Mouse (Mus musculus) left cerebral cortex, postnatal 14 days (tissue): ENCODE measurements around the gene Pate2. TPM values are rescaled to one million over a fixed set of nuclear protein-coding genes. Genes with fewer than 3 reads are reported as not detected.

Source experiments
- DNase-seq, 2 experiments: peaks; one replicate each; pipeline ENCODE4 v3.0.0; 2021 to 2022; ENCODE audit warnings: low spot score in 2 of 2, mixed read lengths in 1 of 2
- intact Hi-C: fragments of 180-260 bp; cut with DNase I; formaldehyde crosslinking; loops from one replicate; pipeline ENCODE4 v1.15.1; 2025
- total RNA-seq, 2 experiments: library from RNA; stranded (reverse); gene quantifications; 2 replicates each; pipeline ENCODE4 v1.2.3; 2021

Gene Pate2
- total RNA-seq, 2 experiments from 2014 or later: 0.59 to 0.64 TPM

- DNase-seq: no peak
- intact Hi-C loops: no loop called here
These were observed 78.0 kb downstream of the Pate2 start, which contains the start of gene Pate3 for GRCm38 (mm10) chr9:35648102-35648501. TSS of gene Pate3 (minus strand) at chr9:35648202.

- intact Hi-C loops: no loop called here
- DNase-seq: no peak
These were observed 103.5 kb downstream of the Pate2 start for GRCm38 (mm10) chr9:35673557-35673956.

- peak in 1 of 2 experiments; percentile 15 for DNase-seq
These were observed 116.9 kb downstream of the Pate2 start, which contains the start of gene Pate1 for GRCm38 (mm10) chr9:35687013-35687412. TSS of gene Pate1 (minus strand) at chr9:35687390.

GRCm38 (mm10) chr9:35691924-35692323 is 121.8 kb downstream of the Pate2 start:
- intact Hi-C loops: no loop called here
- DNase-seq: no peak

More at GRCm38 (mm10) chr9:35687013-35687412, 116.9 kb downstream of the Pate2 start, which contains the start of gene Pate1:
- intact Hi-C loops: no loop called here

GRCm38 (mm10) chr9:35707265-35707664 is 137.2 kb downstream of the Pate2 start:
- intact Hi-C loops: loop anchor here (5.0 kb wide), 1 partner anchor 115 kb away; no protein-coding TSS in a partner anchor
- DNase-seq: peak; percentile 2 to 4

Other genes starting within 250 kb of the Pate2 start
- gene Cdon, start 149.2 kb upstream of the Pate2 start, total RNA-seq: 1 to 10 TPM; 9.0 to 9.9 TPM
- gene Gm1113, start 52.0 kb upstream of the Pate2 start, total RNA-seq: not detected
- 10 to 100 TPM; 13.6 to 14.3 TPM for gene Ddx25, start 11.8 kb upstream of the Pate2 start, total RNA-seq
- 10 to 100 TPM; 10.6 to 11.1 TPM for gene Pus3, start 11.7 kb upstream of the Pate2 start, total RNA-seq
- 1 to 10 TPM; 7.3 to 8.8 TPM for gene Hyls1, start 114 bp downstream of the Pate2 start, total RNA-seq
- not detected for gene Pate4, start 41.7 kb downstream of the Pate2 start, total RNA-seq
- gene Pate3, start 77.9 kb downstream of the Pate2 start, total RNA-seq: not detected
- not detected for gene Pate1, start 117.1 kb downstream of the Pate2 start, total RNA-seq
- not detected for gene Gm17677, start 170.8 kb downstream of the Pate2 start, total RNA-seq
- not detected for gene Gm17727, start 207.8 kb downstream of the Pate2 start, total RNA-seq
- not detected for gene Gm27235, start 219.8 kb downstream of the Pate2 start, total RNA-seq
- not detected for gene D730048I06Rik, start 219.8 kb downstream of the Pate2 start, total RNA-seq